Comparison of ENCODE assay signal across 1 mouse cellular context in the genomic region with DNA sequence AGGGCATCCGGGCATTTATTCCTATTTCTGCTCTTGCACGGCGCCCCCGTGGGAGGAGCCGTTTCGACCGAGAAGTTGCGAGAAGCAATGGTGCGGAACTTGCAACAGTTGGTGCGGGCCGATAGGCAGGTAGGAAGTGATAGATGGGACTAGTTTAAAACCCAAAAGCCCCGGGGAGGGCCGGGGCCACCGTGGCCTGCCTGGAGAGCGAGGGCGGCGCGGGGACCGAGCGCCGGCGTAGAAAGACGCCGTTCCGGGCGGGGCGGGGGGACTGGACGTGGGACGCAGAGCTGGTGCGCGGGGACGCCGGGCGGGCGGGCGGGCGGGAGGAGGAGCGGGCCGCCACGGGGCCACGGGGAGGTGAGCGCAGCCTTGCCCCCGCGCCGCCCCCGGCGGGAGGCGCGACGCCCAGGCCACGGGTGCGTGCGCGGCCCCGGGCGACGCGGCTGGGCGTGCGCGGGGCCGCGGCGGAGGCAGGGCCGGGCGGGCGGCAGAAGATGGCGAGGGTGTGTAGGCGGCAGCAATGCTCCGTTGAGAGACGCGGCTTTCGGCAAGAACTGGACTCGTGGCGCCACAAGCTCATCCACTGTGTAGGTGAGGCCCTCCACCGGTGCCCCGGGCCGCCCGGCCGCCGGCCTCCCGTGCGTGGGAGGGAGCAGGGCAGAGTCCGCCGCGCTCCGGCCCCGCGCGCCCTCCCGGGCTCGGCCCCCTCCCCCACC.
TF ChIP-seq lines count a peak whose summit lies in the region.

TSS of gene Lcor (plus strand) at position 448 of the 719 bp plus-strand sequence.

TF ChIP-seq in CH12.LX, 34 proteins besides CTCF, POLR2A, EP300 and RAD21 (continued from another document):
- no peak for TF ChIP-seq JUND (conservative IDR thresholded peaks at IDR 0.05; ENCODE audit: low read depth, low read length)
- no peak for TF ChIP-seq E2F4 (IDR thresholded peaks at IDR 0.05; ENCODE audit: insufficient replicate concordance, low read depth, low read length)
- TF ChIP-seq KAT2A (IDR thresholded peaks at IDR 0.05; ENCODE audit: insufficient replicate concordance, low read length), result 0 out of 2 replicates have a peak, but pooled peaks have one; percentile 44
- peak; percentile 87 for TF ChIP-seq UBTF (IDR thresholded peaks at IDR 0.05; ENCODE audit: low read depth, low read length)
- peak; percentile 63; the same call in 1 of the 2 replicates for TF ChIP-seq ELF1 (IDR thresholded peaks at IDR 0.05; ENCODE audit: low read depth, low read length)
- TF ChIP-seq IRF4 (IDR thresholded peaks at IDR 0.05; ENCODE audit: low read depth, low read length), result peak; percentile 31; the same call in 1 of the 2 replicates
- no peak for TF ChIP-seq ZC3H11A (IDR thresholded peaks at IDR 0.05; ENCODE audit: low read depth, low read length)
- no peak for TF ChIP-seq GABPA (IDR thresholded peaks at IDR 0.05; ENCODE audit: insufficient replicate concordance, low read depth, low read length)
- no peak for TF ChIP-seq BHLHE40 (IDR thresholded peaks at IDR 0.05; ENCODE audit: low read depth, low read length)
- TF ChIP-seq ZMIZ1 (IDR thresholded peaks at IDR 0.05; ENCODE audit: low read depth, low read length), result peak; percentile 68; the same call in 1 of the 2 replicates
- TF ChIP-seq MXI1 (IDR thresholded peaks at IDR 0.05; ENCODE audit: low read depth, low read length), result peak; percentile 85
- TF ChIP-seq ZKSCAN1 (IDR thresholded peaks at IDR 0.05; ENCODE audit: borderline replicate concordance, low read depth, low read length), result no peak
- peak; percentile 65 for TF ChIP-seq NRF1 (IDR thresholded peaks at IDR 0.05; ENCODE audit: low read depth, low read length)
- TF ChIP-seq POLR2AphosphoS2 (IDR thresholded peaks at IDR 0.05; ENCODE audit: low read depth, low read length), result 0 out of 2 replicates have a peak, but pooled peaks have one; percentile 33
- peak; percentile 19; the same call in 1 of the 2 replicates for TF ChIP-seq HCFC1 (IDR thresholded peaks at IDR 0.05; ENCODE audit: low read depth, low read length)
- no peak for TF ChIP-seq MYC (IDR thresholded peaks at IDR 0.05; ENCODE audit: low read depth, low read length)
- peak; percentile 72 for TF ChIP-seq NELFE (IDR thresholded peaks at IDR 0.05; ENCODE audit: low read depth, low read length)
- peak; percentile 7; the same call in 1 of the 2 replicates for TF ChIP-seq MAX (IDR thresholded peaks at IDR 0.05; ENCODE audit: low read length)
- TF ChIP-seq MEF2A (IDR thresholded peaks at IDR 0.05; ENCODE audit: borderline replicate concordance, low read depth, low read length), result peak; percentile 18; the same call in 1 of the 2 replicates
TF ChIP-seq in CH12.LX: peak in this region for 14.
